Comparison of ENCODE assay signal across 23 mouse cellular contexts in the genomic region with DNA sequence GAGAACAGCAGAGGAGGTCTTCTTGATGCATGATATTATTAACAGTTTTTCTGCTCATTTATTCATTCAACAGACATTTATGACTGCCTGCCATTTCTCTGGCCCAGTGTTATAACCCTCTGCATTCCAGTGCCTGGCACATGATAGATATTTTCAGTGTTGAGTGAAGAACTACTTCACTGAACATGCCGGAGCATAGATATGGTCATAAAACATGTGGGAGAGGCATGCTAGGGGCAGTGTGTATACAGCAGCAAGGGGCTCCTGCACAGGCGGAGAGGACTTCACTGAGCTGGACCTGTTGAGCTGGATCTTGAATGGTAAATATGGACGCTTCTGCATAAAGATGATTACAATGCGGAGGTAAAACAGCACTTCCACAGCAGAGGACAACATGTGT.
"Had no signal": no experiment of that assay in that cellular context is flagged by ENCODE, and none has a peak within 500 bp of the region (broad histone marks: within the 10 kb centered on the region; RNA-seq: fewer than 3 reads in every experiment).

No protein-coding gene starts in this region.

- DNase-seq: forebrain, postnatal 0 days; gastrocnemius, postnatal 14 days; gastrocnemius, postnatal 36 days; kidney, adult 11 months; kidney, adult 2 months; kidney, adult 9 months; kidney, postnatal 14 days; kidney, postnatal 36 days; layer of hippocampus, adult 9-11 months; layer of hippocampus, postnatal 36 days; left cerebral cortex, postnatal 4 days; lung, adult 18-20 months had no signal

- H3K36me3 ChIP-seq: forebrain, embryonic 15.5 days; hindbrain, embryonic 13.5 days; hindbrain, embryonic 15.5 days; kidney, embryonic 15.5 days; liver, embryonic 12.5 days had no signal

- H3K27ac ChIP-seq: forebrain, embryonic 15.5 days; hindbrain, embryonic 13.5 days; hindbrain, embryonic 15.5 days; hindbrain, postnatal 0 days; kidney, embryonic 15.5 days; kidney, postnatal 0 days; limb, embryonic 13.5 days; limb, embryonic 15.5 days; liver, embryonic 12.5 days; liver, embryonic 14.5 days had no signal

- H3K4me3 ChIP-seq: forebrain, embryonic 15.5 days; hindbrain, embryonic 13.5 days; hindbrain, embryonic 15.5 days; kidney, embryonic 15.5 days; limb, embryonic 13.5 days; limb, embryonic 15.5 days; liver, embryonic 12.5 days had no signal

- H3K4me2 ChIP-seq: forebrain, embryonic 15.5 days; hindbrain, embryonic 13.5 days; hindbrain, embryonic 15.5 days; kidney, embryonic 15.5 days; limb, embryonic 13.5 days; limb, embryonic 15.5 days; liver, embryonic 12.5 days had no signal

- H3K9me3 ChIP-seq: forebrain, embryonic 15.5 days; hindbrain, embryonic 13.5 days; hindbrain, embryonic 15.5 days; kidney, embryonic 15.5 days; limb, embryonic 13.5 days; limb, embryonic 15.5 days; liver, embryonic 12.5 days had no signal

- H3K9ac ChIP-seq: forebrain, embryonic 15.5 days; forebrain, postnatal 0 days; hindbrain, embryonic 13.5 days; hindbrain, embryonic 15.5 days; kidney, embryonic 15.5 days; limb, embryonic 13.5 days; limb, embryonic 15.5 days; liver, embryonic 12.5 days; liver, embryonic 14.5 days had no signal

- H3K27me3 ChIP-seq: forebrain, embryonic 15.5 days; hindbrain, embryonic 13.5 days; hindbrain, embryonic 15.5 days; kidney, embryonic 15.5 days; limb, embryonic 13.5 days; limb, embryonic 15.5 days had no signal

- ATAC-seq: forebrain, embryonic 15.5 days; forebrain, postnatal 0 days; hindbrain, postnatal 0 days; intestine, embryonic 16.5 days; liver, embryonic 12.5 days had no signal
